Comparison of ENCODE assay signal across 8 mouse cellular contexts in the genomic region with DNA sequence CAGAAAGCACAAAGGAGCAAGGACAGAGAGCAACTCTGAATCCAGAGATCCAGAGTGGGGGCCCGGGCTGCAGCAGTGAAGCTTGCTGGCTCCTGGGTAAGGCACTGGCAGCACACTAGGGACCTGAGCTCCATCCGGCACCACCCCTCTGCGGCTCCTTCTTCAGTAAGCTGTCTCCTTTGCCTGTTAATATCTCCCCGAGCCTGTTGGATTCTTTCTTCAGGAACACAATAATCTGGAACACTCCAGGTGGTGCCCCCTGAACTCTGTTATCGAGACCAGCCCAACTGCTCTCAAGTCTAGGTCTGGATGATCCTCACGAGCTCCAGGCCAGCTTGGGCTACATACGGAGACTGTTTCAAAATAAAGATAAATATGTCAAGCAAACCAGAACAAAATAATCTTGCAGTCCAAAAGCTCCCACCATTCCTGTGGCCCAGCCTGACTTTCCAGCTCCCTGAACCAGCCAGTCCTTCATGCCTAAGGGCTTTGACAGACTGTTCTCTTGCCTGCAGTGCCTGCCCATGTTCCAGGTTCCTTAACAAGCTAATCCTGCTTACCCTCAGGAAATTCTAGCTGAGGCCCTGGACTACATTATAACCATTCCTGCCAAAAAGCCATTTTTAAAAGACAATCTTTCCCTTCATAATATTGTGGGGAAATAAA. TPM values are rescaled to one million over a fixed set of nuclear protein-coding genes. Genes with fewer than 3 reads are reported as not detected.
DNase-seq lines count a peak whose midpoint lies in the region; ATAC-seq and TF ChIP-seq lines count a peak whose summit lies in the region.
"Had no signal": no experiment of that assay in that cellular context is flagged by ENCODE, and none has a peak within 500 bp of the region (broad histone marks: within the 10 kb centered on the region; RNA-seq: fewer than 3 reads in every experiment).

No protein-coding gene starts in this region.

- WGBS in lung, postnatal 0 days: 58% methylated on average over 7 of the region's 7 CpGs
- 27% methylated on average over 7 of the region's 7 CpGs for WGBS in olfactory bulb, adult 2 months

- ATAC-seq in lung, postnatal 0 days: no peak
- no peak for ATAC-seq in inflammation-experienced regulatory T-cells, adult 6 months

- TF ChIP-seq EP300 in lung, postnatal 0 days (IDR thresholded peaks at IDR 0.05): no peak

- H3K9me3 ChIP-seq in lung, postnatal 0 days (ENCODE audit: low read length): no peaks in the 10 kb centered on the region
- H3K9me3 ChIP-seq: liver, embryonic 13.5 days had no signal

- no peaks in the 10 kb centered on the region for H3K27me3 ChIP-seq in lung, postnatal 0 days (replicated peaks; ENCODE audit: insufficient read depth, low read length)
- H3K27me3 ChIP-seq: liver, embryonic 13.5 days had no signal

- intact Hi-C loops in heart, postnatal 25 days (cut with DNase I): no loop called here

- H3K4me3 ChIP-seq in lung, postnatal 0 days (ENCODE audit: low read depth, low read length): no peak overlapping the region
- no peak overlapping the region for H3K4me3 ChIP-seq in olfactory bulb, adult 2 months (ENCODE audit: insufficient read depth, low read depth, low read length)
- H3K4me3 ChIP-seq: liver, embryonic 13.5 days had no signal

- TF ChIP-seq CTCF in lung, postnatal 0 days (IDR thresholded peaks at IDR 0.05): no peak
- no peak for TF ChIP-seq CTCF in olfactory bulb, adult 2 months (IDR thresholded peaks at IDR 0.05; ENCODE audit: insufficient read depth, low read depth, low read length)

- no peak overlapping the region for H3K9ac ChIP-seq in lung, postnatal 0 days (replicated peaks; ENCODE audit: low read depth)
- H3K9ac ChIP-seq: liver, embryonic 13.5 days had no signal

- DNase-seq in lung, postnatal 0 days (ENCODE audit: low spot score): no peak
- no peak for DNase-seq in lung, adult 18-20 months
- DNase-seq in fat pad, adult 2 months (ENCODE audit: extremely low read depth, low read depth, low spot score): peak; percentile 80
- peak; percentile 34 for DNase-seq in heart, postnatal 25 days (ENCODE audit: low spot score)
- no peak for DNase-seq in frontal cortex, postnatal 25 days (ENCODE audit: low spot score in 2 of 2)
- DNase-seq: liver, embryonic 13.5 days had no signal

- TF ChIP-seq POLR2A in olfactory bulb, adult 2 months (IDR thresholded peaks at IDR 0.05; ENCODE audit: insufficient read depth, low read depth, low read length): no peak

- no peaks in the 10 kb centered on the region for H3K4me1 ChIP-seq in lung, postnatal 0 days (ENCODE audit: insufficient read depth, low read depth, low read length)
- peaks cover 12% of the 10 kb centered on the region for H3K4me1 ChIP-seq in olfactory bulb, adult 2 months (ENCODE audit: control insufficient read depth, insufficient read depth, low read length)
- H3K4me1 ChIP-seq: liver, embryonic 13.5 days had no signal

- no peak overlapping the region for H3K4me2 ChIP-seq in lung, postnatal 0 days (replicated peaks; ENCODE audit: low read depth, low read length)
- H3K4me2 ChIP-seq: liver, embryonic 13.5 days had no signal

- H3K27ac ChIP-seq in lung, postnatal 0 days (ENCODE audit: low read length): 0 out of 2 replicates have a peak overlapping the region, but pooled peaks have one; percentile 21
- peak overlapping the region; percentile 77 for H3K27ac ChIP-seq in olfactory bulb, adult 2 months (ENCODE audit: insufficient read depth, low read depth, low read length)
- H3K27ac ChIP-seq: liver, embryonic 13.5 days had no signal

- no peaks in the 10 kb centered on the region for H3K36me3 ChIP-seq in lung, postnatal 0 days (ENCODE audit: insufficient read depth, low read length)
- H3K36me3 ChIP-seq: liver, embryonic 13.5 days had no signal

RNA-seq across cellular contexts. Expression of a gene that starts 28.2 kb away (rescaled TPM):
- polyA plus RNA-seq in lung, postnatal 0 days (2015; fragmentation: Nextera tagmentation; extraction: Ambion mirVana): 98.5 and 115 TPM in 2 replicates
- 100 to 1,000 TPM; 104 to 105 TPM for total RNA-seq in heart, postnatal 25 days (2021)
- not detected in 2 replicates for polyA plus RNA-seq in olfactory bulb, adult 2 months (2012; ENCODE audit: insufficient read depth, insufficient read length, low replicate concordance, missing spikeins)
- 10 to 100 TPM; 75.7 to 78.9 (median 77.2) TPM for polyA plus RNA-seq in inflammation-experienced regulatory T-cells, adult 6 months (2017; shearing (Covaris generic))

Comparison
In these comparisons a context has a peak if more than half of its experiments do, and no peak if none do; other contexts are left out.
1. DNase-seq: peak in fat pad, adult 2 months (single experiment) and heart, postnatal 25 days (single experiment); none in lung, postnatal 0 days (single experiment), lung, adult 18-20 months (0 of 2) and frontal cortex, postnatal 25 days (0 of 2).